Mouse (Mus musculus) myocyte (in vitro differentiated cells): ENCODE results near the gene Tmem107. TPM values are rescaled to one million over a fixed set of nuclear protein-coding genes. Genes with fewer than 3 reads are reported as not detected.

Source experiments
- H3K27me3 ChIP-seq: one replicate; pipeline ENCODE4 v1.6.1; 2011; ENCODE audit not compliant: control insufficient read depth, insufficient read depth, insufficient read length
- H3K36me3 ChIP-seq: one replicate; pipeline ENCODE4 v1.6.1; 2011; ENCODE audit not compliant: control insufficient read depth, insufficient read depth
- H3K4me2 ChIP-seq: one replicate; pipeline ENCODE4 v1.6.1; 2011; ENCODE audit warnings: low read depth, control low read depth
- H3K4me3 ChIP-seq: one replicate; pipeline ENCODE4 v1.5.1; 2011; ENCODE audit warnings: mild to moderate bottlenecking, control low read depth, moderate library complexity
- H3K79me2 ChIP-seq: one replicate; pipeline ENCODE4 v1.6.1; 2011; ENCODE audit not compliant: control insufficient read depth, insufficient read depth
- H3ac ChIP-seq: one replicate; pipeline ENCODE4 v1.6.1; 2011; ENCODE audit not compliant: control insufficient read depth, insufficient read length
- CEBPB ChIP-seq: IDR thresholded peaks from 2 replicates; pipeline ENCODE4 v1.6.1; 2011; ENCODE audit warnings: mild to moderate bottlenecking, moderate library complexity; ENCODE audit not compliant: poor library complexity, insufficient read depth, severe bottlenecking
- E2F4 ChIP-seq: IDR thresholded peaks from one replicate; pipeline ENCODE4 v1.6.1; 2011; ENCODE audit warnings: mild to moderate bottlenecking, control low read depth, moderate library complexity; ENCODE audit not compliant: insufficient read depth
- MAX ChIP-seq: IDR thresholded peaks from one replicate; pipeline ENCODE4 v1.6.1; 2011; ENCODE audit warnings: low read depth, mild to moderate bottlenecking, control low read depth
- MYOD1 ChIP-seq, 3 experiments: IDR thresholded peaks; one replicate each; pipeline ENCODE4 v1.6.1; 2011; ENCODE audit warnings: control low read depth in 2 of 3, low read depth in 2 of 3, mild to moderate bottlenecking in 2 of 3, moderate library complexity in 1 of 3; ENCODE audit not compliant: insufficient read length in 2 of 3, control insufficient read depth in 1 of 3
- MYOG ChIP-seq, 3 experiments: IDR thresholded peaks; one replicate each; pipeline ENCODE4 v1.6.1; 2011; ENCODE audit warnings: control low read depth in 2 of 3, low read depth in 2 of 3, mild to moderate bottlenecking in 2 of 3; ENCODE audit not compliant: insufficient read length in 2 of 3, control insufficient read depth in 1 of 3, insufficient read depth in 1 of 3
- POLR2A ChIP-seq: IDR thresholded peaks from one replicate; pipeline ENCODE4 v1.6.1; 2011; ENCODE audit warnings: low read depth, mild to moderate bottlenecking, control low read depth, moderate library complexity; ENCODE audit not compliant: insufficient read length
- POLR2AphosphoS2 ChIP-seq: IDR thresholded peaks from one replicate; pipeline ENCODE4 v1.6.1; 2011; ENCODE audit warnings: low read depth, control low read depth; ENCODE audit not compliant: insufficient read length
- REST ChIP-seq: IDR thresholded peaks from one replicate; pipeline ENCODE4 v1.6.1; 2011; ENCODE audit warnings: mild to moderate bottlenecking, control low read depth, moderate library complexity; ENCODE audit not compliant: insufficient read depth, insufficient read length
- SRF ChIP-seq: IDR thresholded peaks from one replicate; pipeline ENCODE4 v1.6.1; 2011; ENCODE audit warnings: low read depth; ENCODE audit not compliant: control insufficient read depth, insufficient read length
- TCF12 ChIP-seq: IDR thresholded peaks from one replicate; pipeline ENCODE4 v1.6.1; 2011; ENCODE audit warnings: mild to moderate bottlenecking, control low read depth; ENCODE audit not compliant: poor library complexity, insufficient read depth, severe bottlenecking
- TCF3 ChIP-seq: IDR thresholded peaks from one replicate; pipeline ENCODE4 v1.6.1; 2011; ENCODE audit warnings: low read depth, control low read depth; ENCODE audit not compliant: insufficient read length
- USF1 ChIP-seq: IDR thresholded peaks from one replicate; pipeline ENCODE4 v1.6.1; 2011; ENCODE audit warnings: low read depth, mild to moderate bottlenecking, control low read depth, moderate library complexity
- polyA plus RNA-seq: library from polyadenylated mRNA; unstranded; fragments of >200 nt; fragmentation: generic; extraction: Trizol; gene quantifications from one replicate; pipeline ENCODE4 v1.2.1, GENCODE M21; 2012; ENCODE audit warnings: missing spikeins

Gene Tmem107
- polyA plus RNA-seq, 1 experiment = 29.5 TPM

- TF ChIP-seq CEBPB (no peak), POLR2A (peak; percentile 63), TCF3 (no peak), MAX (peak; percentile 98), MYOD1 (IDR thresholded peaks at IDR 0.05; ENCODE audit: control insufficient read depth in 1 of 3, insufficient read length in 2 of 3, low read depth in 2 of 3) (no peak), MYOG (IDR thresholded peaks at IDR 0.05; ENCODE audit: control insufficient read depth in 1 of 3, insufficient read depth in 1 of 3, insufficient read length in 2 of 3, low read depth in 2 of 3) (no peak), SRF (peak; percentile 53), POLR2AphosphoS2 (peak; percentile 83), USF1 (peak; percentile 57), E2F4 (no peak), REST (no peak), TCF12 (no peak)
- no peak within 1 kb of the TSS for H3ac ChIP-seq
- peaks cover 6% of the 10 kb centered on the region for H3K79me2 ChIP-seq
- H3K4me3 ChIP-seq = peak within 1 kb of the TSS; percentile 36
- peaks cover 20% of the 10 kb centered on the region for H3K36me3 ChIP-seq
- peak within 1 kb of the TSS; percentile 90 for H3K4me2 ChIP-seq
- no peaks in the 10 kb centered on the region for H3K27me3 ChIP-seq
Observed at GRCm38 (mm10) chr11:69094697-69095429, 24.3 kb downstream of the Tmem107 start, which contains the start of gene Per1. Gene Per1, plus strand, starts transcription at chr11:69095217.

GRCm38 (mm10) chr11:69095511-69096231 lies 25.1 kb downstream of the Tmem107 start:
- Histone ChIP-seq H3K4me2 (peak overlapping the region; percentile 90), H3K27me3 (no peaks in the 10 kb centered on the region), H3K79me2 (peaks cover 8% of the 10 kb centered on the region), H3ac (no peak overlapping the region), H3K36me3 (peaks cover 12% of the 10 kb centered on the region), H3K4me3 (peak overlapping the region; percentile 36)
- TF ChIP-seq E2F4 (no peak), CEBPB (no peak), REST (no peak), POLR2AphosphoS2 (no peak), SRF (no peak), TCF3 (no peak), TCF12 (no peak), POLR2A (no peak)

- Histone ChIP-seq H3K4me2 (peak overlapping the region; percentile 90), H3K36me3 (peaks cover 6% of the 10 kb centered on the region), H3ac (no peak overlapping the region), H3K4me3 (peak overlapping the region; percentile 36), H3K27me3 (no peaks in the 10 kb centered on the region), H3K79me2 (peaks cover 10% of the 10 kb centered on the region)
- no peak for TF ChIP-seq REST
- TF ChIP-seq TCF12 = no peak
- no peak for TF ChIP-seq E2F4
- TF ChIP-seq SRF = no peak
- TF ChIP-seq USF1 = no peak
- TF ChIP-seq MYOD1 (IDR thresholded peaks at IDR 0.05; ENCODE audit: control insufficient read depth in 1 of 3, insufficient read length in 2 of 3, low read depth in 2 of 3) = no peak
- TF ChIP-seq MAX = no peak
- no peak for TF ChIP-seq POLR2A
- no peak for TF ChIP-seq MYOG (IDR thresholded peaks at IDR 0.05; ENCODE audit: control insufficient read depth in 1 of 3, insufficient read depth in 1 of 3, insufficient read length in 2 of 3, low read depth in 2 of 3)
- no peak for TF ChIP-seq CEBPB
- no peak for TF ChIP-seq POLR2AphosphoS2
- TF ChIP-seq TCF3 = no peak
Observed at GRCm38 (mm10) chr11:69096360-69096986, 25.9 kb downstream of the Tmem107 start.

- Histone ChIP-seq H3ac (no peak overlapping the region), H3K79me2 (peaks cover 10% of the 10 kb centered on the region), H3K27me3 (no peaks in the 10 kb centered on the region), H3K4me3 (peak overlapping the region; percentile 36), H3K36me3 (peaks cover 8% of the 10 kb centered on the region), H3K4me2 (peak overlapping the region; percentile 99)
- TF ChIP-seq POLR2AphosphoS2 (peak; percentile 59), MYOG (IDR thresholded peaks at IDR 0.05; ENCODE audit: control insufficient read depth in 1 of 3, insufficient read depth in 1 of 3, insufficient read length in 2 of 3, low read depth in 2 of 3) (peak; percentile 43 to 94 (median 82)), MYOD1 (IDR thresholded peaks at IDR 0.05; ENCODE audit: control insufficient read depth in 1 of 3, insufficient read length in 2 of 3, low read depth in 2 of 3) (peak in 2 of 3 experiments; percentile 87 to 95), TCF12 (no peak), REST (no peak), E2F4 (no peak), CEBPB (no peak), POLR2A (peak; percentile 68), MAX (no peak), SRF (peak; percentile 46), USF1 (peak; percentile 98), TCF3 (peak; percentile 69)
Observed at GRCm38 (mm10) chr11:69096987-69097900, 26.6 kb downstream of the Tmem107 start.
